Mouse (Mus musculus): Measurements from ENCODE around the gene Get4. TPM values are rescaled to one million over a fixed set of nuclear protein-coding genes. Genes with fewer than 3 reads are reported as not detected.

Gene Get4
- polyA plus RNA-seq, 1 experiment from 2014 or later = 132 TPM

GRCm38 (mm10) chr5:139216774-139217173, 35.4 kb upstream of the Get4 start:
- Histone ChIP-seq H3K9ac (no peak overlapping the region), H3K27ac (no peak overlapping the region)

GRCm38 (mm10) chr5:139220006-139220515, 32.1 kb upstream of the Get4 start:
- no peaks in the 10 kb centered on the region for H3K9me3 ChIP-seq (replicated peaks)
- no peak overlapping the region for H3K4me3 ChIP-seq
- no peak for ATAC-seq (replicated peaks; ENCODE audit: insufficient number of reproducible peaks, insufficient read depth, low FRiP score, low read depth)
- no peak overlapping the region for H3K27ac ChIP-seq
- H3K27me3 ChIP-seq = no peaks in the 10 kb centered on the region
- no peak overlapping the region for H3K9ac ChIP-seq
- no peak overlapping the region for H3K4me2 ChIP-seq
- peaks cover 38% of the 10 kb centered on the region for H3K36me3 ChIP-seq
- WGBS = 67% methylated on average over 4 of the region's 4 CpGs
- H3K4me1 ChIP-seq (replicated peaks) = 0 out of 2 replicates have a peak, but pooled peaks cover 5% of the 10 kb centered on the region

More at GRCm38 (mm10) chr5:139216774-139217173, 35.4 kb upstream of the Get4 start:
- ATAC-seq (replicated peaks; ENCODE audit: insufficient number of reproducible peaks, insufficient read depth, low FRiP score, low read depth) = no peak
- H3K4me2 ChIP-seq = no peak overlapping the region
- H3K4me3 ChIP-seq = no peak overlapping the region
- H3K4me1 ChIP-seq (replicated peaks) = peaks cover 9% of the 10 kb centered on the region
- WGBS = 85% methylated on average over 3 of the region's 3 CpGs
- H3K36me3 ChIP-seq = peaks cover 13% of the 10 kb centered on the region; the same call in 1 of the 2 replicates
- no peaks in the 10 kb centered on the region for H3K9me3 ChIP-seq (replicated peaks)
- H3K27me3 ChIP-seq = no peaks in the 10 kb centered on the region

DNA sequence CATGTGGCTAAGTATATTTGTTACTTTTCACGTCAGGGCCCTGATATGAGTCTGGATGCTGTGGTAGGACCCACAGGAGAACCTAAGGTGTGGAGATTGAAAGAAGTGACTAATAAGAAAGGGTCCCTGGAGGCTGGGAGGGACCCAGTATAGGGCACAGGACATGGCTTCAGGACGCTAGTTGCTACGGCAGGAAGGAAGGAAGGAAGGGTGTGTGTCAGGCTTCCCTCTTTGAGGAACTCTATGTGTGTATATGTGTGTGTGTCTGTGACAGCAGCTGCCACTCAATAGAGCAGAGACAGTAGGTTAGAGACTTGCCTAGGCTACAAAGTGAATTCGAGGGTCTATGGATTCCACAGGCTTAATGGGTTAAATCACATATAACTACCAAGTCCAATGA, 31.5 kb upstream of the Get4 start:
- Histone ChIP-seq H3K4me1 (replicated peaks) (0 out of 2 replicates have a peak, but pooled peaks cover 5% of the 10 kb centered on the region), H3K27me3 (no peaks in the 10 kb centered on the region), H3K4me2 (no peak overlapping the region), H3K4me3 (no peak overlapping the region), H3K9ac (no peak overlapping the region), H3K9me3 (replicated peaks) (no peaks in the 10 kb centered on the region), H3K27ac (no peak overlapping the region), H3K36me3 (peaks cover 43% of the 10 kb centered on the region)
- no peak for ATAC-seq (replicated peaks; ENCODE audit: insufficient number of reproducible peaks, insufficient read depth, low FRiP score, low read depth)
- WGBS = 76% methylated on average over 4 of the region's 4 CpGs

GRCm38 (mm10) chr5:139223331-139223730, 28.8 kb upstream of the Get4 start:
- Histone ChIP-seq H3K4me2 (no peak overlapping the region), H3K27me3 (no peaks in the 10 kb centered on the region), H3K4me1 (replicated peaks) (no peaks in the 10 kb centered on the region), H3K9ac (no peak overlapping the region), H3K27ac (no peak overlapping the region), H3K36me3 (peaks cover 64% of the 10 kb centered on the region), H3K4me3 (no peak overlapping the region), H3K9me3 (replicated peaks) (no peaks in the 10 kb centered on the region)
- ATAC-seq (replicated peaks; ENCODE audit: insufficient number of reproducible peaks, insufficient read depth, low FRiP score, low read depth) = no peak
- WGBS = 94% methylated on average over 10 of the region's 10 CpGs

GRCm38 (mm10) chr5:139227236-139227635, 24.9 kb upstream of the Get4 start:
- Histone ChIP-seq H3K4me1 (replicated peaks) (no peaks in the 10 kb centered on the region), H3K4me3 (no peak overlapping the region), H3K9ac (no peak overlapping the region), H3K9me3 (replicated peaks) (no peaks in the 10 kb centered on the region), H3K4me2 (no peak overlapping the region), H3K27me3 (no peaks in the 10 kb centered on the region), H3K27ac (no peak overlapping the region), H3K36me3 (peaks cover 83% of the 10 kb centered on the region)
- no peak for ATAC-seq (replicated peaks; ENCODE audit: insufficient number of reproducible peaks, insufficient read depth, low FRiP score, low read depth)
- WGBS = 93% methylated on average over 4 of the region's 4 CpGs

- no peak overlapping the region for H3K4me3 ChIP-seq
- no peaks in the 10 kb centered on the region for H3K27me3 ChIP-seq
- H3K36me3 ChIP-seq = peaks cover 82% of the 10 kb centered on the region
- H3K9me3 ChIP-seq (replicated peaks) = no peaks in the 10 kb centered on the region
- no peak for ATAC-seq (replicated peaks; ENCODE audit: insufficient number of reproducible peaks, insufficient read depth, low FRiP score, low read depth)
- no peak overlapping the region for H3K4me2 ChIP-seq
- 93% methylated on average over 2 of the region's 2 CpGs for WGBS
- H3K9ac ChIP-seq = no peak overlapping the region
- H3K27ac ChIP-seq = no peak overlapping the region
- H3K4me1 ChIP-seq (replicated peaks) = no peaks in the 10 kb centered on the region
These were observed 24.5 kb upstream of the Get4 start for GRCm38 (mm10) chr5:139227645-139228044.

- H3K27me3 ChIP-seq = no peaks in the 10 kb centered on the region
- H3K4me3 ChIP-seq = no peak overlapping the region
- 90% methylated on average over 3 of the region's 3 CpGs for WGBS
- ATAC-seq (replicated peaks; ENCODE audit: insufficient number of reproducible peaks, insufficient read depth, low FRiP score, low read depth) = no peak
- H3K36me3 ChIP-seq = peaks cover 86% of the 10 kb centered on the region
- H3K9ac ChIP-seq = no peak overlapping the region
- no peak overlapping the region for H3K4me2 ChIP-seq
- no peak overlapping the region for H3K27ac ChIP-seq
- H3K4me1 ChIP-seq (replicated peaks) = no peaks in the 10 kb centered on the region
- no peaks in the 10 kb centered on the region for H3K9me3 ChIP-seq (replicated peaks)
These were observed 23.8 kb upstream of the Get4 start for GRCm38 (mm10) chr5:139228318-139228717.

- Histone ChIP-seq H3K9me3 (replicated peaks) (no peaks in the 10 kb centered on the region), H3K9ac (no peak overlapping the region), H3K4me3 (no peak overlapping the region), H3K4me2 (no peak overlapping the region), H3K36me3 (peaks cover 84% of the 10 kb centered on the region), H3K27me3 (no peaks in the 10 kb centered on the region), H3K4me1 (replicated peaks) (no peaks in the 10 kb centered on the region), H3K27ac (no peak overlapping the region)
- no peak for ATAC-seq (replicated peaks; ENCODE audit: insufficient number of reproducible peaks, insufficient read depth, low FRiP score, low read depth)
- 90% methylated on average over 3 of the region's 3 CpGs for WGBS
These were observed 22.4 kb upstream of the Get4 start for GRCm38 (mm10) chr5:139229716-139230115.

DNA sequence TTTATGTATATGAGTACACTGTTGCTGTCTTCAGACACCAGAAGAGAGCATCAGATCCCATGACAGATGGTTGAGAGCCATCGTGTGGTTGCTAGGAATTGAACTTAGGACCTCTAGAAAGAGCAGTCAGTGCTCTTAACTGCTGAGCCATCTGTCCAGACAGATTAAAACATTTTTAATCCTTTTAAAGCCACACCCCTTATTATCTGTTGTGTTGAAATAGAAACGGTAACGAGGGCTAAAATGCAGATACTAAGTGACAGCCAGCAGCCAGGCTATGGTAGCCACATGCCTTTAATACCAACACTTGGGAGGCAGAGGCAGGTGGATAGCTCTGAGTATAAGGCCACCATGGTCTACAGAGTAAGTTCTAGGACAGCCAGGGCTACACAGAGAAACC, 20.0 kb upstream of the Get4 start:
- no peaks in the 10 kb centered on the region for H3K4me1 ChIP-seq (replicated peaks)
- WGBS = 84% methylated on average over 3 of the region's 3 CpGs
- H3K4me3 ChIP-seq = no peak overlapping the region
- ATAC-seq (replicated peaks; ENCODE audit: insufficient number of reproducible peaks, insufficient read depth, low FRiP score, low read depth) = no peak
- peaks cover 84% of the 10 kb centered on the region for H3K36me3 ChIP-seq
- H3K27ac ChIP-seq = no peak overlapping the region
- no peaks in the 10 kb centered on the region for H3K9me3 ChIP-seq (replicated peaks)
- no peak overlapping the region for H3K4me2 ChIP-seq
- H3K27me3 ChIP-seq = no peaks in the 10 kb centered on the region
- H3K9ac ChIP-seq = no peak overlapping the region

DNA sequence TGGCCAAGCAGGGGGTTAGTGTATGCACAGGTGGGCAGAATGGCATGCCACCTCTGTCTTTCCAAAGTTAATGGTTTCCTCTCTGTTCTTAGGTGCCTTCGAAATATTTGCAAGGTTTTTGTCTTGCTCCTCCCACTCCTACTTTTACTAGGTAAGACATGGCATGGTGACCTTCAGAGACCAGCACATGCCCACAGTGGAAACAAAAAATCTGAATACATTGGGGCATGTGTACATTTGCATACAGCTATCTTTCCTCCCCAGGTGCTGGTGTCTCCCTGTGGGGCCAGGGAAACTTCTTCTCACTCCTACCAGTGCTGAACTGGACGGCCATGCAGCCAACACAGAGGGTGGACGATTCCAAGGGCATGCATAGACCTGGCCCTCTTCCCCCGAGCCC, 17.7 kb upstream of the Get4 start:
- no peaks in the 10 kb centered on the region for H3K4me1 ChIP-seq (replicated peaks)
- H3K36me3 ChIP-seq = peaks cover 89% of the 10 kb centered on the region
- no peak overlapping the region for H3K4me3 ChIP-seq
- ATAC-seq (replicated peaks; ENCODE audit: insufficient number of reproducible peaks, insufficient read depth, low FRiP score, low read depth) = no peak
- H3K4me2 ChIP-seq = no peak overlapping the region
- no peak overlapping the region for H3K9ac ChIP-seq
- no peaks in the 10 kb centered on the region for H3K27me3 ChIP-seq
- no peaks in the 10 kb centered on the region for H3K9me3 ChIP-seq (replicated peaks)
- 90% methylated on average over 4 of the region's 4 CpGs for WGBS
- no peak overlapping the region for H3K27ac ChIP-seq

- peaks cover 78% of the 10 kb centered on the region for H3K36me3 ChIP-seq
- no peak overlapping the region for H3K4me2 ChIP-seq
- no peak for ATAC-seq (replicated peaks; ENCODE audit: insufficient number of reproducible peaks, insufficient read depth, low FRiP score, low read depth)
- no peak overlapping the region for H3K4me3 ChIP-seq
- H3K9me3 ChIP-seq (replicated peaks) = no peaks in the 10 kb centered on the region
- no peak overlapping the region for H3K9ac ChIP-seq
- H3K27me3 ChIP-seq = no peaks in the 10 kb centered on the region
- WGBS = 80% methylated on average over 4 of the region's 4 CpGs
- H3K27ac ChIP-seq = no peak overlapping the region
- peaks cover 18% of the 10 kb centered on the region; the same call in 1 of the 2 replicates for H3K4me1 ChIP-seq (replicated peaks)
These were observed 14.7 kb upstream of the Get4 start for GRCm38 (mm10) chr5:139237436-139237835.

- Histone ChIP-seq H3K4me2 (no peak overlapping the region), H3K36me3 (peaks cover 59% of the 10 kb centered on the region), H3K27ac (peak overlapping the region; percentile 52), H3K27me3 (no peaks in the 10 kb centered on the region), H3K4me3 (no peak overlapping the region), H3K9me3 (replicated peaks) (no peaks in the 10 kb centered on the region), H3K9ac (no peak overlapping the region), H3K4me1 (replicated peaks) (peaks cover 29% of the 10 kb centered on the region)
- ATAC-seq (replicated peaks; ENCODE audit: insufficient number of reproducible peaks, insufficient read depth, low FRiP score, low read depth) = 0 out of 2 replicates have a peak, but pooled peaks have one; percentile 20
- WGBS = 66% methylated on average over 15 of the region's 15 CpGs
These were observed 10.9 kb upstream of the Get4 start for GRCm38 (mm10) chr5:139241022-139241761.
